Mouse (Mus musculus): ENCODE results near the gene Lrrc10b.
A peak's percentile ranks its signal among the peaks of the same experiment; 100 is the strongest.

The Lrrc10b gene

GRCm38 (mm10) chr19:10456752-10457483 is at the start of gene Lrrc10b:
Gene Lrrc10b (minus strand): TSS chr19:10457473.
- DNase-seq (ENCODE audit: low read depth, low spot score): peak; percentile 85

- peak; percentile 72 for DNase-seq (ENCODE audit: low read depth, low spot score)
Measured at GRCm38 (mm10) chr19:10502571-10502970, 45.3 kb upstream of the Lrrc10b start.

- DNase-seq (ENCODE audit: low read depth, low spot score): no peak
Measured at GRCm38 (mm10) chr19:10500581-10500980, 43.3 kb upstream of the Lrrc10b start.

GRCm38 (mm10) chr19:10497512-10498160 is 40.4 kb upstream of the Lrrc10b start:
- DNase-seq (ENCODE audit: low read depth, low spot score): no peak

GRCm38 (mm10) chr19:10496976-10497375 is 39.7 kb upstream of the Lrrc10b start:
- no peak for DNase-seq (ENCODE audit: low read depth, low spot score)

- DNase-seq (ENCODE audit: low read depth, low spot score): no peak
Measured at GRCm38 (mm10) chr19:10495670-10496069, 38.4 kb upstream of the Lrrc10b start.

- peak; percentile 86 for DNase-seq (ENCODE audit: low read depth, low spot score)
Measured at GRCm38 (mm10) chr19:10486264-10486738, 29.0 kb upstream of the Lrrc10b start.

GRCm38 (mm10) chr19:10482703-10483102 is 25.4 kb upstream of the Lrrc10b start, which contains the start of gene Ppp1r32:
Gene Ppp1r32 (minus strand): TSS chr19:10482928.
- DNase-seq (ENCODE audit: low read depth, low spot score): peak; percentile 72

GRCm38 (mm10) chr19:10479541-10479940 is 22.3 kb upstream of the Lrrc10b start:
- no peak for DNase-seq (ENCODE audit: low read depth, low spot score)

- no peak for DNase-seq (ENCODE audit: low read depth, low spot score)
Measured at GRCm38 (mm10) chr19:10473779-10474178, 16.5 kb upstream of the Lrrc10b start.

GRCm38 (mm10) chr19:10472958-10473357 is 15.7 kb upstream of the Lrrc10b start:
- no peak for DNase-seq (ENCODE audit: low read depth, low spot score)

GRCm38 (mm10) chr19:10469171-10469658 is 11.9 kb upstream of the Lrrc10b start:
- DNase-seq (ENCODE audit: low read depth, low spot score): no peak

- DNase-seq (ENCODE audit: low read depth, low spot score): no peak
Measured at GRCm38 (mm10) chr19:10464427-10464826, 7.2 kb upstream of the Lrrc10b start.

- DNase-seq (ENCODE audit: low read depth, low spot score): no peak
Measured at GRCm38 (mm10) chr19:10461584-10461983, 4.3 kb upstream of the Lrrc10b start.

- DNase-seq (ENCODE audit: low read depth, low spot score): no peak
Measured at GRCm38 (mm10) chr19:10459907-10460306, 2.6 kb upstream of the Lrrc10b start.

GRCm38 (mm10) chr19:10458096-10458495 is 823 bp upstream of the Lrrc10b start:
- DNase-seq (ENCODE audit: low read depth, low spot score): no peak

- peak; percentile 94 for DNase-seq (ENCODE audit: low read depth, low spot score)
Measured at GRCm38 (mm10) chr19:10457484-10457800, 169 bp upstream of the Lrrc10b start.

- no peak for DNase-seq (ENCODE audit: low read depth, low spot score)
Measured at GRCm38 (mm10) chr19:10455437-10455806, 1.9 kb downstream of the Lrrc10b start.

- DNase-seq (ENCODE audit: low read depth, low spot score): peak; percentile 23
Measured at GRCm38 (mm10) chr19:10454718-10455436, 2.4 kb downstream of the Lrrc10b start.

- DNase-seq (ENCODE audit: low read depth, low spot score): peak; percentile 88
Measured at GRCm38 (mm10) chr19:10449708-10450107, 7.6 kb downstream of the Lrrc10b start.

GRCm38 (mm10) chr19:10449190-10449589 is 8.1 kb downstream of the Lrrc10b start:
- DNase-seq (ENCODE audit: low read depth, low spot score): no peak

- DNase-seq (ENCODE audit: low read depth, low spot score): no peak
Measured at GRCm38 (mm10) chr19:10448275-10448674, 9.0 kb downstream of the Lrrc10b start.

Measured in mesoderm, embryonic 11.5 days (tissue).